Mouse (Mus musculus): Measurements from ENCODE around the gene Ldlrad3. TPM values are rescaled to one million over a fixed set of nuclear protein-coding genes. Genes with fewer than 3 reads are reported as not detected.
A peak's percentile ranks its signal among the peaks of the same experiment; 100 is the strongest.

The Ldlrad3 gene
- polyA plus RNA-seq, 1 experiment from 2014 or later, result 50.0 TPM

DNA sequence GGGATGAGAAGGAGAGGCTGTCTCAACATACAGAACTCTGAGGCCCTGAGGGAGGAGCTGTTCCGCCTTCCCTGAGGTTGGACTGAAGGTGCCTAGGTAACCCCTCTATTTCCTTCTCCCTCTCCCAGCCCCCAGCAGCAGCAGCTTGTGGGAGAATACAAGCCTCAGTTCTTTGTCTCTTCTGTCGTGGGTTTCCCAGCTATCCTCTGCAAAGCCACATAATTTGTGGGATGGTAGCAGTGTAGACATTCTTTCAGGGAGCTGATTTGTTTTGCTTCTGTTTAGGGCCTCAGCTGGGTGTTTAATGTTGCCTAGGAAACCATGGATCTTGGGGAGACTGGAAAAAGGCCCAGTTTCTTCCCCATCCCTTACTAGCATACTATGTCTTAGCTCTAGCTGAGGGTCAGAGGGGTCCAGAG is 266.0 kb downstream of the Ldlrad3 start:
- H3K4me2 ChIP-seq (ENCODE audit: low read depth, low read length), result no peak overlapping the region
- H3K4me3 ChIP-seq (replicated peaks; ENCODE audit: low read length), result no peak overlapping the region
- H3K9me3 ChIP-seq (replicated peaks; ENCODE audit: control insufficient read depth, low read length), result no peaks in the 10 kb centered on the region
- no peak overlapping the region for H3K9ac ChIP-seq (ENCODE audit: low read length)
- 41% methylated on average over 2 of the region's 2 CpGs for WGBS
- no peak overlapping the region for H3K27ac ChIP-seq (ENCODE audit: low read length)
- H3K27me3 ChIP-seq (ENCODE audit: control insufficient read depth, insufficient read depth, low read length), result no peaks in the 10 kb centered on the region
- H3K36me3 ChIP-seq (ENCODE audit: control insufficient read depth, insufficient read depth, low read length), result no peaks in the 10 kb centered on the region
- ATAC-seq (ENCODE audit: insufficient read depth, low FRiP score), result no peak
- H3K4me1 ChIP-seq (ENCODE audit: control insufficient read depth, insufficient read depth, low read length), result no peaks in the 10 kb centered on the region

DNA sequence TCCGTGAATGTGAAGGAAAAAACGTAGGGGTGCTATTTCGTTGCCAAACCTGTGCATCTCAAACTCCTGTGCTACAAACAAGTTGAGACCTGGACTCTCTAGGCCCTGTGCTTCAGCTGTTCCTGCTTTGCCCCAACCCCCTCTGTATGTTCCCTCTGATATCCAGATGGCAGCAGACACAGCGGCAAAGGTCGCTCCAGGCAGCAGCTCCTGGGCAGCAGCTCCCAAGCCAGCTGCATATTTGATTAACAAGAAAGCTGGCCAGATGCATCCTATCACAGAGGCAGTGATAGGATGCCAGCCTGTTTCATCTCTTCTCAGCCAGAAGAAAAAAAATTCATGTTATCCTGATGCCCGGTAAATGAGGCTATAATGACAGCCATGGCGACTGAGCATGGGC is 267.7 kb downstream of the Ldlrad3 start:
- H3K36me3 ChIP-seq (ENCODE audit: control insufficient read depth, insufficient read depth, low read length), result no peaks in the 10 kb centered on the region
- no peaks in the 10 kb centered on the region for H3K9me3 ChIP-seq (replicated peaks; ENCODE audit: control insufficient read depth, low read length)
- H3K27me3 ChIP-seq (ENCODE audit: control insufficient read depth, insufficient read depth, low read length), result no peaks in the 10 kb centered on the region
- H3K4me3 ChIP-seq (replicated peaks; ENCODE audit: low read length), result no peak overlapping the region
- no peak overlapping the region for H3K9ac ChIP-seq (ENCODE audit: low read length)
- H3K4me1 ChIP-seq (ENCODE audit: control insufficient read depth, insufficient read depth, low read length), result no peaks in the 10 kb centered on the region
- ATAC-seq (ENCODE audit: insufficient read depth, low FRiP score), result no peak
- 74% methylated on average over 7 of the region's 7 CpGs for WGBS
- H3K4me2 ChIP-seq (ENCODE audit: low read depth, low read length), result no peak overlapping the region
- no peak overlapping the region for H3K27ac ChIP-seq (ENCODE audit: low read length)

DNA sequence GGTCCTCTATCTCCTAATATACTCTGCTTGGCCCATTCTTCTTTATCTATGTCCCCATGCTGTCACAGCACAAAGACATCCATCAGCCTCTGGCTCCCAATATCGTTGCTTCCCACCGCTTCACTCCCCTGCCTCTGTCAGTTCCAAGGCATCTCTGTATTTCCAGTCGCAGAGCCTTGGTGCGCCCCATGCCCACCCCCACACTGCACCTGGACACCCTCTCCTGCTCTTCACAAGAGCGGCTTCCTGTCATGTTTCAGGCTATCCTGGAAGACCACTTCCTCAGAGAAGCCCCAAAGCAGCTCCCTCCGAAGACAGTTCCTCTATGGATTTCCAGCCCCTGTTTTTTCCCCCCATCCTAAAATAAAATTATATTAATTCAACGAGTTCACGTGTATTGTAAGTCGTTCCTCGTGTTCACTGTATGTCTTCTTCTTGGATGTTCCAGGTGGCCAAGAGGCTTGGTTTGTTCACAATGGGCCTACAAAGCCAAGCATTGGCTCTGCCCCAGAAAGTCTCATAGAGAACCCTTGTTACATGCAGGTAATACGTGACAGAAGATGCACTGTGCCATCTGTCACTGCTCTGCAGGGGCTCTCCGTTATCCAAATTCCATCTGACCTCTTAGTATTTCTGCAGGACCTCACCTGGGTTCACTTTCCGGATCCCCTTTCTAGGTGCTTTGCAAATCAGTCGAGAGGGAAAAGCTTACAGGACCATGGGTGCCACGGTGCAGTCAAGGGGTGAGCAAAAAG is 276.7 kb downstream of the Ldlrad3 start:
- H3K36me3 ChIP-seq (ENCODE audit: control insufficient read depth, insufficient read depth, low read length), result no peaks in the 10 kb centered on the region
- WGBS, result 91% methylated on average over 15 of the region's 15 CpGs
- H3K4me3 ChIP-seq (replicated peaks; ENCODE audit: low read length), result no peak overlapping the region
- no peaks in the 10 kb centered on the region for H3K27me3 ChIP-seq (ENCODE audit: control insufficient read depth, insufficient read depth, low read length)
- H3K27ac ChIP-seq (ENCODE audit: low read length), result no peak overlapping the region
- no peak for ATAC-seq (ENCODE audit: insufficient read depth, low FRiP score)
- H3K9me3 ChIP-seq (replicated peaks; ENCODE audit: control insufficient read depth, low read length), result no peaks in the 10 kb centered on the region
- peaks cover 5% of the 10 kb centered on the region for H3K4me1 ChIP-seq (ENCODE audit: control insufficient read depth, insufficient read depth, low read length)
- no peak overlapping the region for H3K9ac ChIP-seq (ENCODE audit: low read length)
- H3K4me2 ChIP-seq (ENCODE audit: low read depth, low read length), result no peak overlapping the region

DNA sequence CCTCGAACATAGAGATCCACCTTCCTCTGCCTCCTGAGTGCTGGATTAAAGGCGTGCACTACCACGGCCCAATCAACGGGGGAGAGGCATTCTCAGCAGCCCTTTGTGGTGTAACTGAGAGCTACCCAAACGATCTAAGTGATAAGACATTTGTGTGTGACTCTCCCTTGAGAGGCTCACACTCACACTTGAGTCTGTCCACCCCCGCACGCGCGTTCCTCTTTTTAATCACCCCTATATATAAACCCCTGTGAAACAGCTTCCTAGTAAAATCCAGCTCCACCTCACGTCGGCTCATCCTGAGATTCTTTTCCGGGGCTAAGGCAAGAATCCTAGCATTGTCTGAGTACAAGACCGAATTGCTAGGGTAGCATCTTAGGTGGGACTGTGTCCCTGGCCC is 277.4 kb downstream of the Ldlrad3 start:
- H3K9me3 ChIP-seq (replicated peaks; ENCODE audit: control insufficient read depth, low read length), result no peaks in the 10 kb centered on the region
- peaks cover 5% of the 10 kb centered on the region for H3K4me1 ChIP-seq (ENCODE audit: control insufficient read depth, insufficient read depth, low read length)
- ATAC-seq (ENCODE audit: insufficient read depth, low FRiP score), result no peak
- H3K27ac ChIP-seq (ENCODE audit: low read length), result no peak overlapping the region
- no peaks in the 10 kb centered on the region for H3K27me3 ChIP-seq (ENCODE audit: control insufficient read depth, insufficient read depth, low read length)
- no peak overlapping the region for H3K9ac ChIP-seq (ENCODE audit: low read length)
- H3K4me2 ChIP-seq (ENCODE audit: low read depth, low read length), result no peak overlapping the region
- no peaks in the 10 kb centered on the region for H3K36me3 ChIP-seq (ENCODE audit: control insufficient read depth, insufficient read depth, low read length)
- 81% methylated on average over 13 of the region's 13 CpGs for WGBS
- H3K4me3 ChIP-seq (replicated peaks; ENCODE audit: low read length), result no peak overlapping the region

DNA sequence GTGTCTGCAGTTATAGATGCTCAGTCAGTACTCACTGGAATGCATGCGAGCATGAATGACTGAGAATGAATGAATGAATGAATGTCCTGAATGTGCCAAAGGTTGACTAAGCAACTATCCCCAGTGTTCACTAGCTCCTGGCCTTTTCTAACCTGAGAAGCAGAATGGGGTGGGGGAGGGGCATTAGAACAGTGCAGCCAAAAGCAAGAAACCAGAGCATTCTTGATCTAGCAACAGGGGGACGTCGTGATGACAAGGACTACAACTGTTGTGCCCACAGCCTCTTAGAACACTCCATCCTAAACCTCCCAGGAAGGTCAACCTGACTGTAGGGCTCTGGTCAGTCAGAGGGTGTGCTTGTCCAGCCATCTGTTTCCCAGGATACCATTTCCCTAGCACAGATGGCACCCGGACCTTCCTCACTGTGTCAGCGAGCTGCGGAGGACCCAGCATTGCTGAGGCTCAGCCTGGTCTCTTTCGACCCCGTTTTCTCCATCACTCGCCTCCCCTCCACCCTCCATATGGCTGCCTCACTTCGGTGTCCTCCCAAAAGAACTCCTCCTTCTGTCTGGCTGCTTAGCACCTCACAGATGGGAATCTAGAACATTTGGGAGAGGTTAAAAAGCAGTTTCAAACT is 278.7 kb downstream of the Ldlrad3 start:
- Histone ChIP-seq H3K4me2 (ENCODE audit: low read depth, low read length) (no peak overlapping the region), H3K9ac (ENCODE audit: low read length) (no peak overlapping the region), H3K4me1 (ENCODE audit: control insufficient read depth, insufficient read depth, low read length) (peaks cover 5% of the 10 kb centered on the region), H3K36me3 (ENCODE audit: control insufficient read depth, insufficient read depth, low read length) (no peaks in the 10 kb centered on the region), H3K27ac (ENCODE audit: low read length) (no peak overlapping the region), H3K4me3 (replicated peaks; ENCODE audit: low read length) (no peak overlapping the region), H3K9me3 (replicated peaks; ENCODE audit: control insufficient read depth, low read length) (no peaks in the 10 kb centered on the region), H3K27me3 (ENCODE audit: control insufficient read depth, insufficient read depth, low read length) (no peaks in the 10 kb centered on the region)
- 79% methylated on average over 10 of the region's 10 CpGs for WGBS
- ATAC-seq (ENCODE audit: insufficient read depth, low FRiP score), result no peak

DNA sequence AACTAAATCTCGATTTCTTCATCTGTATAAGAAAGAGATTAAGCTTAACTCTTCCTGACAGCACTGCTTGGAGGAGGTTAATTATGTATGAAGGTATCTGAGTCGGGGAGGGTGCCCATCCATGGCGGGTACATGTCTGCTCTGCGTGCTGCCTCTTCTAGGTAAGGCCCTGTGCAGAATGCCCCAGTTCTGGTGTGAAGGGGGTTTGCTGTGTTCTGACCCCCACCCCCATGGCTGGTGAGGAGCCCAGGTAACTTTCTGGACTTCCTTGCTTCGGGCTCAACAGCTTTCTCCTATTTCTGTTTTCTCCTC is 279.9 kb downstream of the Ldlrad3 start:
- H3K9ac ChIP-seq (ENCODE audit: low read length), result peak overlapping the region; percentile 64
- H3K36me3 ChIP-seq (ENCODE audit: control insufficient read depth, insufficient read depth, low read length), result no peaks in the 10 kb centered on the region
- ATAC-seq (ENCODE audit: insufficient read depth, low FRiP score), result peak; percentile 24; the same call in 1 of the 2 replicates
- 0 out of 2 replicates have a peak overlapping the region, but pooled peaks have one; percentile 26 for H3K4me3 ChIP-seq (replicated peaks; ENCODE audit: low read length)
- H3K9me3 ChIP-seq (replicated peaks; ENCODE audit: control insufficient read depth, low read length), result no peaks in the 10 kb centered on the region
- peak overlapping the region; percentile 51; the same call in 1 of the 2 replicates for H3K4me2 ChIP-seq (ENCODE audit: low read depth, low read length)
- H3K4me1 ChIP-seq (ENCODE audit: control insufficient read depth, insufficient read depth, low read length), result peaks cover 5% of the 10 kb centered on the region
- 59% methylated on average over 5 of the region's 5 CpGs for WGBS
- H3K27ac ChIP-seq (ENCODE audit: low read length), result no peak overlapping the region
- H3K27me3 ChIP-seq (ENCODE audit: control insufficient read depth, insufficient read depth, low read length), result no peaks in the 10 kb centered on the region

DNA sequence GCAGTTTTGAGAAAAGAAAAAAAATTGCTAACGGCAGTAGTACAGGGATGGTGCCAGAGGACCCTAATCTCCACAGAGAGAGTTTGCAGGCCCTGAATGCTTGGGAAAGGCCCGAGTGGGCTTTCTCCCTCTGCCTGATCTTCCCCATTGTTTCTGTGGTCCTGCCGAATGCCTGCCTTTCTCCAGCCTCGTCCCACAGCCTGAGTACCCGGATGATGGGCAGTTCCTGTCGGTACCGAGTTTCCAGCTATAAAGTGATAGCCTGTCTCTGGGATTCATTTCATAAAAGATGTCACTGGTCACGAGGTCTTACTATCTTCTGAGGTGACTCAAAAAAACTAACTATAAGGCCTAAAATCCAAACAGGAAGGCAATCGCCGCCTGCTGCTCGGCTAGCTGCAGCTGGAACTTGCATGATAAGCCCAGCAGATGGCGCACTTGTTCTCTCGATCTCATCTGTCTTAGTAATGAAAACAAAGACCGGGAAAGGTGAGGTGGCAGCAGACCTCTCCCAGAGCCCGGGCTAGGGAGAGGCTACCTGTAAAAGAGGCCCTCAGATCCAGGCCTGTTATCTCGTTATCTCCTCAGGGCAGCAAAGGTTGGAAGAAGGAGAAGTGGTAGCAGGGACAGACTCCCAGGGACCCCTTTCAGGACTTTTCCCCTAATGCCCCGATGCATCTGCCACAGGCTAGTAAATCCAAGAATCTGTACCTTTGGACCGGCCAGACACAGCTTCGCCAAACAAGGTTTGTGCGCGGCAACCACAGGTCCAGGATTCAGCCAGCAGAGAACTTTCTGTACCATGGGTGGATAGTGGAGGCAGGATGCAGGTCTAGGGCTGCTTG is 280.4 kb downstream of the Ldlrad3 start:
- WGBS, result 24% methylated on average over 21 of the region's 21 CpGs
- ATAC-seq (ENCODE audit: insufficient read depth, low FRiP score), result peak; percentile 71
- peak overlapping the region; percentile 26 for H3K4me3 ChIP-seq (replicated peaks; ENCODE audit: low read length)
- peak overlapping the region; percentile 64 for H3K9ac ChIP-seq (ENCODE audit: low read length)
- H3K9me3 ChIP-seq (replicated peaks; ENCODE audit: control insufficient read depth, low read length), result no peaks in the 10 kb centered on the region
- no peaks in the 10 kb centered on the region for H3K36me3 ChIP-seq (ENCODE audit: control insufficient read depth, insufficient read depth, low read length)
- peak overlapping the region; percentile 51 for H3K4me2 ChIP-seq (ENCODE audit: low read depth, low read length)
- no peaks in the 10 kb centered on the region for H3K27me3 ChIP-seq (ENCODE audit: control insufficient read depth, insufficient read depth, low read length)
- no peak overlapping the region for H3K27ac ChIP-seq (ENCODE audit: low read length)
- H3K4me1 ChIP-seq (ENCODE audit: control insufficient read depth, insufficient read depth, low read length), result peaks cover 5% of the 10 kb centered on the region

DNA sequence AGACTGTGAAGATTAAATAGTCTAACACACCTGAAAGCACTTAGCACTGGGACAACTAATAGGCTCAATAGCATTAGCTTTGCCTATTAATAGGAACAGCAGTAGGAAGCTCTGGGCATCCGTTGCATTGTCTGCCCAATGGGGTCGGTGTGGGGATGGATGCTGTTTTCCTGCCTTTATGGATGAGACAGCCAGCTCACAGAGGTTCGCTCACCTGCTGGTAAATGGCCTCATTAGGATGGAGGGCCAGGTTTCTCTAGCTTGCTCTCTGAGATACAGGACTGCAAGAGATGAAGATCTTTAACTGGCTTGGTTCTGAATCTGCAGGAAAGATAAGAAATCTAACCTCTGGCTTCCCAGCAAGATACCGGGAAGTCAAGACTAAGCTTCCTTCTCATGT is 284.0 kb downstream of the Ldlrad3 start:
- WGBS, result 81% methylated on average over 4 of the region's 4 CpGs

More for the DNA sequence above, 284.0 kb downstream of the Ldlrad3 start:
- H3K4me1 ChIP-seq (ENCODE audit: control insufficient read depth, insufficient read depth, low read length), result peaks cover 5% of the 10 kb centered on the region
- H3K4me3 ChIP-seq (replicated peaks; ENCODE audit: low read length), result no peak overlapping the region
- H3K9me3 ChIP-seq (replicated peaks; ENCODE audit: control insufficient read depth, low read length), result no peaks in the 10 kb centered on the region
- H3K9ac ChIP-seq (ENCODE audit: low read length), result no peak overlapping the region
- no peaks in the 10 kb centered on the region for H3K36me3 ChIP-seq (ENCODE audit: control insufficient read depth, insufficient read depth, low read length)
- ATAC-seq (ENCODE audit: insufficient read depth, low FRiP score), result no peak
- no peaks in the 10 kb centered on the region for H3K27me3 ChIP-seq (ENCODE audit: control insufficient read depth, insufficient read depth, low read length)
- no peak overlapping the region for H3K27ac ChIP-seq (ENCODE audit: low read length)
- H3K4me2 ChIP-seq (ENCODE audit: low read depth, low read length), result no peak overlapping the region

All from stomach, embryonic 16.5 days (tissue).